Mouse (Mus musculus): Measurements from ENCODE around the gene Stx11. TPM values are rescaled to one million over a fixed set of nuclear protein-coding genes. Genes with fewer than 3 reads are reported as not detected.

The Stx11 gene
- total and polyA plus RNA-seq, 3 experiments, result 1.9 to 2.9 TPM; not detected in 1

Other genes starting within 250 kb of the Stx11 start
- gene Utrn, start 94.9 kb downstream of the Stx11 start, total RNA-seq (2012; rRNA removed), result 2.3 and 3.4 TPM in 2 replicates
- 1 to 10 TPM in 1 of 2 experiments, not detected in 1; 4.3 TPM for gene Utrn, start 94.9 kb downstream of the Stx11 start, polyA plus RNA-seq (2012; ENCODE audit: insufficient read depth in 1 of 2, insufficient read length in 2 of 2, low read depth in 1 of 2, low replicate concordance in 2 of 2, missing spikeins in 1 of 2)
- gene Sf3b5, start 41.0 kb upstream of the Stx11 start, total RNA-seq (2012; rRNA removed), result 16.6 and 17.5 TPM in 2 replicates
- gene Sf3b5, start 41.0 kb upstream of the Stx11 start, polyA plus RNA-seq (2012; ENCODE audit: insufficient read depth in 1 of 2, insufficient read length in 2 of 2, low read depth in 1 of 2, low replicate concordance in 2 of 2, missing spikeins in 1 of 2), result 10 to 100 TPM in 1 of 2 experiments, not detected in 1; 57.4 TPM
- not detected in 2 replicates for gene Plagl1, start 96.2 kb upstream of the Stx11 start, total RNA-seq (2012; rRNA removed)
- gene Plagl1, start 96.2 kb upstream of the Stx11 start, polyA plus RNA-seq (2012; ENCODE audit: insufficient read depth in 1 of 2, insufficient read length in 2 of 2, low read depth in 1 of 2, low replicate concordance in 2 of 2, missing spikeins in 1 of 2), result not detected
- gene Zc2hc1b, start 213.7 kb upstream of the Stx11 start, total RNA-seq (2012; rRNA removed), result not detected in 2 replicates
- gene Zc2hc1b, start 213.7 kb upstream of the Stx11 start, polyA plus RNA-seq (2012; ENCODE audit: insufficient read depth in 1 of 2, insufficient read length in 2 of 2, low read depth in 1 of 2, low replicate concordance in 2 of 2, missing spikeins in 1 of 2), result under 1 TPM in 1 of 2 experiments, not detected in 1; 0.07 TPM
- 25.0 and 29.4 TPM in 2 replicates for gene Ltv1, start 228.9 kb upstream of the Stx11 start, total RNA-seq (2012; rRNA removed)
- gene Ltv1, start 228.9 kb upstream of the Stx11 start, polyA plus RNA-seq (2012; ENCODE audit: insufficient read depth in 1 of 2, insufficient read length in 2 of 2, low read depth in 1 of 2, low replicate concordance in 2 of 2, missing spikeins in 1 of 2), result 10 to 100 TPM in 1 of 2 experiments, not detected in 1; 58.1 TPM

Data from MEL (cell line).